Comparison of ENCODE assay signal across 8 mouse cellular contexts in the genomic region with DNA sequence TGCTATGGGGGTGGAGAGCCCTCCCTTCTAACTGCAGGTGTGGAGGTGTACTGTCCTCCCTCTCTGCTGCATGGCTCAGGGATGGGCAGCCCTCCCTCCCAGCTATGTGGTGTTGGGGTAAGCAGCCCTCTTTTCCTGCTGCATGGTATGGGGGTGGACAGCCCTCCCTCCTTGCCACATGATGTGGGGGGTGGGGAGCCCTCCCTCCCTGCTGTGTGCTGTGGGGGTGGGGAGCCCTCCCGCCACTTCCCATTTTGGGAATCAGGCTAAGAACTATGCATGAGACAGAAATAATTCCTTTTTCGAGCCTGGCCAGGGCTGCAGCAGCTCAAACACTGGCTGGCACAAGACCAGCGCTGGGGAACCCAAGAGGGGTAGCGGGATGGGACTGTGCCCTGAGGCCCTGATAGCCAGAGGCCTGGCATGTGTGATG. TPM values are rescaled to one million over a fixed set of nuclear protein-coding genes. Genes with fewer than 3 reads are reported as not detected.
A peak's percentile ranks its signal among the peaks of the same experiment; 100 is the strongest.
DNase-seq lines count a peak whose midpoint lies in the region; ATAC-seq and TF ChIP-seq lines count a peak whose summit lies in the region.

No protein-coding gene starts in this region.

- 0 out of 2 replicates have a peak, but pooled peaks have one; percentile 12 for ATAC-seq in kidney, postnatal 0 days (replicated peaks; ENCODE audit: low FRiP score, low read depth)
- no peak; the same call in 1 of the 2 replicates for ATAC-seq in embryonic facial prominence, embryonic 13.5 days (ENCODE audit: insufficient number of reproducible peaks, insufficient read depth, low FRiP score, low TSS enrichment, low read depth)
- peak; percentile 76 for ATAC-seq in intestine, embryonic 16.5 days

- H3K4me3 ChIP-seq in kidney, postnatal 0 days (replicated peaks; ENCODE audit: low read depth, low read length): no peak overlapping the region
- no peak overlapping the region for H3K4me3 ChIP-seq in embryonic facial prominence, embryonic 13.5 days
- H3K4me3 ChIP-seq in intestine, embryonic 16.5 days (ENCODE audit: low read length): no peak overlapping the region

- peaks cover 6% of the 10 kb centered on the region; the same call in 1 of the 2 replicates for H3K4me1 ChIP-seq in kidney, postnatal 0 days (replicated peaks; ENCODE audit: insufficient read depth, low read length)
- H3K4me1 ChIP-seq in embryonic facial prominence, embryonic 13.5 days: peaks cover 15% of the 10 kb centered on the region
- H3K4me1 ChIP-seq in intestine, embryonic 16.5 days (ENCODE audit: control insufficient read depth, insufficient read depth, low read length): 0 out of 2 replicates have a peak, but pooled peaks cover 7% of the 10 kb centered on the region

- H3K27ac ChIP-seq in kidney, postnatal 0 days: no peak overlapping the region
- H3K27ac ChIP-seq in embryonic facial prominence, embryonic 13.5 days: peak overlapping the region; percentile 44; the same call in 1 of the 2 replicates
- peak overlapping the region; percentile 61 for H3K27ac ChIP-seq in intestine, embryonic 16.5 days (ENCODE audit: low read length)

- no peak overlapping the region for H3K9ac ChIP-seq in kidney, postnatal 0 days (ENCODE audit: low read depth, low read length)
- 0 out of 2 replicates have a peak overlapping the region, but pooled peaks have one; percentile 27 for H3K9ac ChIP-seq in embryonic facial prominence, embryonic 13.5 days
- H3K9ac ChIP-seq in intestine, embryonic 16.5 days (ENCODE audit: low read depth, low read length): no peak overlapping the region

- H3K9me3 ChIP-seq in kidney, postnatal 0 days (replicated peaks; ENCODE audit: low read length): no peaks in the 10 kb centered on the region
- H3K9me3 ChIP-seq in embryonic facial prominence, embryonic 13.5 days: no peaks in the 10 kb centered on the region
- H3K9me3 ChIP-seq in intestine, embryonic 16.5 days (ENCODE audit: control insufficient read depth, low read length): no peaks in the 10 kb centered on the region

- H3K4me2 ChIP-seq in kidney, postnatal 0 days (ENCODE audit: low read length): no peak overlapping the region
- H3K4me2 ChIP-seq in embryonic facial prominence, embryonic 13.5 days: no peak overlapping the region
- no peak overlapping the region for H3K4me2 ChIP-seq in intestine, embryonic 16.5 days (ENCODE audit: low read depth, low read length)

- TF ChIP-seq CTCF in kidney, postnatal 0 days (IDR thresholded peaks at IDR 0.05; ENCODE audit: low read depth): no peak

- H3K36me3 ChIP-seq in kidney, postnatal 0 days (ENCODE audit: insufficient read depth, low read length): no peaks in the 10 kb centered on the region
- no peaks in the 10 kb centered on the region for H3K36me3 ChIP-seq in embryonic facial prominence, embryonic 13.5 days
- no peaks in the 10 kb centered on the region for H3K36me3 ChIP-seq in intestine, embryonic 16.5 days (ENCODE audit: control insufficient read depth, insufficient read depth, low read length)

- 59% methylated on average over 4 of the region's 4 CpGs for WGBS in kidney, postnatal 0 days
- WGBS in embryonic facial prominence, embryonic 13.5 days: 35% methylated on average over 4 of the region's 4 CpGs
- 44% methylated on average over 4 of the region's 4 CpGs for WGBS in intestine, embryonic 16.5 days

- DNase-seq in kidney, postnatal 0 days (ENCODE audit: low spot score): no peak
- DNase-seq in kidney, postnatal 14 days: no peak
- peak; percentile 75 for DNase-seq in right cerebral cortex, postnatal 10 days (ENCODE audit: low spot score in 2 of 2)
- no peak for DNase-seq in spleen, adult 12 weeks (ENCODE audit: low spot score)
- DNase-seq in thymus, postnatal 14 days: no peak
- no peak for DNase-seq in spleen, postnatal 10 days (ENCODE audit: low spot score in 2 of 2)

- H3K27me3 ChIP-seq in kidney, postnatal 0 days (ENCODE audit: insufficient read depth, low read length): no peaks in the 10 kb centered on the region
- no peaks in the 10 kb centered on the region; the same call in 1 of the 2 replicates for H3K27me3 ChIP-seq in embryonic facial prominence, embryonic 13.5 days
- H3K27me3 ChIP-seq in intestine, embryonic 16.5 days (replicated peaks; ENCODE audit: control insufficient read depth, insufficient read depth, low read length): no peaks in the 10 kb centered on the region

RNA-seq across cellular contexts. Expression of a gene that starts 34.4 kb away (rescaled TPM):
- polyA plus RNA-seq in kidney, postnatal 0 days (2015; fragmentation: Nextera tagmentation; extraction: Ambion mirVana): 1.3 and 1.4 TPM in 2 replicates
- polyA plus RNA-seq in embryonic facial prominence, embryonic 13.5 days (2015; fragmentation: Nextera tagmentation; extraction: Ambion mirVana): 1.1 and 1.2 TPM in 2 replicates
- 1.1 TPM in 2 replicates for polyA plus RNA-seq in intestine, embryonic 16.5 days (2015; fragmentation: Nextera tagmentation; extraction: Ambion mirVana)

Comparison
In these comparisons a context has a peak if more than half of its experiments do, and no peak if none do; other contexts are left out.
1. DNase-seq: peak in right cerebral cortex, postnatal 10 days (2 of 2); none in kidney, postnatal 0 days (single experiment), kidney, postnatal 14 days (single experiment), spleen, adult 12 weeks (single experiment), thymus, postnatal 14 days (single experiment) and spleen, postnatal 10 days (0 of 2).